Mouse (Mus musculus) heart, postnatal 0 days (tissue): ENCODE results near the gene Exoc5.

Source experiments
- CTCF ChIP-seq: IDR thresholded peaks from 2 replicates; pipeline ENCODE4 v1.5.1; 2016; ENCODE audit warnings: antibody characterized with exemption, control low read depth, low read depth
- EP300 ChIP-seq: IDR thresholded peaks from 2 replicates; pipeline ENCODE4 v1.6.1; 2016; ENCODE audit warnings: antibody characterized with exemption, low read depth

DNA sequence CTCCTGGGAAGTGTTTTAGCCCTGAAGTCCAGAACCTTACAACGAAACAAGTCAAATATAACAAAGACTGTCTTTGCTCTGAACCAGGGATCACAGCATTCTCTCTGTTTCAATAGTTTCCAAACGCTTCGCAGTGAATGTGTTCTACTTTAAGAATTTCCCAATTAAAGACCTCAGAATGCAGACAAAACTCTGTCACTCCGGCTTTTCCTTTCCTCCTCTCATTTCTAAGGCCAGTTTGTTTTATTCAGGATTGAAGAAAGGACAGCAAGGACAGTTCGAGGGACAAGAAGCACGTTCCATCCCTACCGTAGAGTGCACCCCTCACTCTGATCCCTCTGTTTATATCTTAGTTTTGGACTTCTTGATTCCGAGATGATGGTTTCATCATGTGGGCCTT lies 76.6 kb downstream of the Exoc5 start:
- no peak for TF ChIP-seq CTCF
- TF ChIP-seq EP300, result no peak
